Mouse (Mus musculus) cerebellum, adult 11-12 months (tissue): ENCODE data around the gene Prrc2a.

Source experiments
- DNase-seq: peaks from one replicate; pipeline ENCODE4 v3.0.0; 2022

Gene Prrc2a

GRCm38 (mm10) chr17:35164568-35165450, at the start of gene Prrc2a:
TSS of gene Prrc2a (minus strand) at chr17:35164897.
- DNase-seq, result peak; percentile 100

DNA sequence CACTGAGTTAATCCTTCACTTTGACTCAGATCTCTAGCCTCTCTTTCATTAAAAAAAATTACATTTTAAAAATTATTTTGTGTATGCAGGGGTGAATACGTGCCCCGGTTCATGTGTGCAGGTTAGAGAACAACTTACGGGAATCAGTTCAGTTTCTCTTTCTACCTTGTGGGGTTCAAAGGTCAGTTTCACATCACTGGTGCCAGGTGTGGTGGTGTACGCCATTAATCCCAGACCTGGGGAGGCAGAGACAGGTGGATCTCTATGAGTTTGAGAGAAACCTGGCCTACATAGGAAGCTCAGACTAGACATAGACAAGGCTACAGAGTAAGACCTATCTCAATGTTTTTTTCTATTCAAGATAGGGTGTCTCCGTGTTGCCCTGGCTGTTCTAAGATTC, 48.4 kb upstream of the Prrc2a start:
- no peak for DNase-seq

GRCm38 (mm10) chr17:35210593-35210992, 45.9 kb upstream of the Prrc2a start:
- DNase-seq, result no peak

GRCm38 (mm10) chr17:35209785-35210535, 45.3 kb upstream of the Prrc2a start:
- no peak for DNase-seq

DNA sequence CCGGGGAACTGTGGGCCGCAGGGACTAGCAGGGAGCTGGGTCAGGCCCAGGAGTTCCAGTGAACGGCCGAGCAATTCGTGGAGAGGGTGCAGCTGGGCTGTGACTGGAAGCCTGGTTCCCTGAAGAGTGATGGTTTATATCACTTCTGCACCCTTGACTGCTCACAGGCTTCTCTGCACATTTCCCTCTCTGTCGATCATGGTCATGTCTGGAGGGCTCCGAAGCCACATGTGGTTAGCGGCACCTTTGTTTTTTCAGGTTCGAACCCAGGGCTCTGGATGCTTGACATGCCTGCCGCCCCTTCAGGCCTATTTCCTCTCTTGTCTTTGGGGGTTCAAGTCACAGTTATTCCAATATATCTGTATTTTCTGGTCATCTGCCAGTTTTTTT, 40.7 kb upstream of the Prrc2a start:
- DNase-seq, result no peak

- DNase-seq, result no peak
Measured at GRCm38 (mm10) chr17:35204494-35205379, 40.0 kb upstream of the Prrc2a start, which contains the start of gene Lta. TSS of gene Lta (minus strand) at chr17:35205351.

- no peak for DNase-seq
Measured at GRCm38 (mm10) chr17:35202442-35202841, 37.7 kb upstream of the Prrc2a start.

GRCm38 (mm10) chr17:35201787-35202186, 37.1 kb upstream of the Prrc2a start, which contains the start of gene Tnf:
TSS of gene Tnf (minus strand) at chr17:35202007.
- no peak for DNase-seq

GRCm38 (mm10) chr17:35201128-35201527, 36.4 kb upstream of the Prrc2a start:
- DNase-seq, result no peak

GRCm38 (mm10) chr17:35200398-35200797, 35.7 kb upstream of the Prrc2a start:
- no peak for DNase-seq

DNA sequence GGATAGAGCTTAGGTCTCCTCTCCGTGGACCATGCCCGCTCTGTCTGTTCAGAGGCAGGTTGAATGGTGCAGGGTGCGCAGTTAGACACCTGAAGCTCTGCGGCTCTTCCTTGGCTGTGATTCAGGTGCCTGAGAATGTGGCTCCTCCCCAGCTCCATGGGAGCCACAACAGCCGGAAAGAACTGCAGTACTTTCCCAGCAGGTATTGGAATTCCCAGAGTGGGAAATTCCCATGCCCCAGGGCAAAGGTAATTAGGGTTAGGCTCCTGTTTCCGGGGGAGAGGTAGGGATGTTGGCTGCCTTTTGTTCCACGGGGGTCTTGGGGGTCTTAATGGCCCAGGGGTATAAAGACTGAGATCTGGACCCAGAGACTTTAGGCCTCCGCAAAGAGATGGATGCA, 34.2 kb upstream of the Prrc2a start:
- DNase-seq, result no peak

GRCm38 (mm10) chr17:35198029-35198428, 33.3 kb upstream of the Prrc2a start:
- no peak for DNase-seq

DNA sequence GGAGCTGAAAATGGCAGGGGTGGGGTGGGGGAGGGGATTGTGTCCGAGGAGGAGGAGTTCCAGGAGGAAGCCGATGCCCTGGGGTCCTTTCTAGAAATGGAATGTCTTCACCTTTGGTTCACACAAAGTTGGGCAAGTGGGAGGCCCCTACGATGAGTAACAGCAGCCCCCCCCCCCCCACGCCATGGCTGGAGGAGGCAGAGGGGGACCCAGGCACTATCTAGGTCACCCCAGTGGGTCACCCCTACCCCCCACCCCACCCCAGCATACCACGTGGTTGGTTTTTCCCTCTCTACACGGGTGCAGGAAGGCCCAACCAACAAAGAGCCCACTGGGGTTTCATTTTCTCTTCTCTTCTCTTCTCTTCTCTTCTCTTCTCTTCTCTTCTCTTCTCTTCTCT, 32.4 kb upstream of the Prrc2a start:
- DNase-seq, result no peak

GRCm38 (mm10) chr17:35196321-35196641, 31.6 kb upstream of the Prrc2a start:
- no peak for DNase-seq

DNA sequence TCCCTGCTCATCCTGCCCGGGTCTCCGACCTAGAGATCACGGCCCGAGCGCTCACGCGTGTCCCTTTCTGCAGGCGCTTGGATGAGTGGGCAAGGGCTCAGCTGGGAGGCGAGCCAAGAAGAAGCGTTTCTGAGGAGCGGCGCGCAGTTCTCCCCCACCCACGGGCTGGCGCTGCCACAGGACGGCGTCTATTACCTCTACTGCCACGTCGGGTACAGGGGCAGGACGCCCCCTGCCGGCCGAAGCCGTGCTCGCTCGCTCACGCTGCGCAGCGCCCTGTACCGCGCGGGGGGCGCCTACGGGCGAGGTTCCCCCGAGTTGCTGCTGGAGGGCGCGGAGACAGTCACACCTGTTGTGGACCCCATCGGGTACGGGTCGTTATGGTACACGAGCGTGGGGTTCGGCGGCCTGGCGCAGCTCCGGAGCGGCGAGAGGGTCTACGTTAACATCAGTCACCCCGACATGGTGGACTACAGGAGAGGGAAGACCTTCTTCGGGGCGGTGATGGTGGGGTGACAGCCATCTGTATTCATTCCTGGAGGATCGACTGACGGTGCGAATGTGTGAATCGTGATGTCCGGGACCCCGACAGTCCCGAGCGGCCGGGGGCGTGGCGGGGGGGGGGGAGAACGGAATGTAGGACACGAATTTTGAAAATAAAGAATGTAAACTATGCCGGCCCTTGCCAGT, 31.1 kb upstream of the Prrc2a start:
- DNase-seq, result peak; percentile 41

DNA sequence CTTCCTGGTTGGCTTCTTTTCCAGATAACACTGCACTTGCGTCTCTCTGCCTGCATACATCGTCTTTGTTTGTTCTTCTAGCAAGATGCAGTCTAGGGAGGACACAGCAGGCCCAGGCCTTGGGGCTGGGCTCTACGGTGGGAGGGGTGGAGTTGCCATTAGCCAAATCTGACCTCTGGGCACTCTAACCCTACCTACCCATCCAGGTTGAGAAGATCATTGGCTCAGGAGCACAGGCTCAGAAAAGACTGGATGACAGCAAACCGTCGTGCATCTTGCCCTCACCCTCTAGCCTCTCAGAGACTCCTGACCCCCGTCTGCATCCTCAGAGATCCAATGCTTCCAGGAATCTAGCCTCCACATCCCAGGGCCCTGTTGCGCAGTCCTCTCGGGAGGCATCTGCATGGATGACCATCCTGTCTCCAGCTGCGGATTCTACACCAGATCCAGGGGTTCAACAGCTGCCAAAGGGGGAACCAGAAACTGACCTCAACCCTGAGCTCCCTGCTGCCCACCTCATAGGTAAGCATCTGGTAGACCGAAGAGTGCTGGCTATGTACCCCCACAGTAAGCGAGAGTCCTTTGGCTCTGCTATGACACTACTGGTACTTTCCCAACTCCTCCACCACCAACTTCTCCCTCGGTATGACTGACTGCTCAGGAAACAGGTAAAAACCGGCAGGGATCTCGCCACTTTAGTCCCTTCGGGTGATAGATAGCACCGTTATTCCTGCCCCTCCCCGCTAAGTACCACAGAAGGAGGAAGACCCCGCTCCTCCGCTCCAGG, 30.3 kb upstream of the Prrc2a start:
- no peak for DNase-seq

- no peak for DNase-seq
Measured at GRCm38 (mm10) chr17:35193881-35194843, 29.5 kb upstream of the Prrc2a start, which contains the start of gene Ltb. TSS of gene Ltb (plus strand) at chr17:35194439.

DNA sequence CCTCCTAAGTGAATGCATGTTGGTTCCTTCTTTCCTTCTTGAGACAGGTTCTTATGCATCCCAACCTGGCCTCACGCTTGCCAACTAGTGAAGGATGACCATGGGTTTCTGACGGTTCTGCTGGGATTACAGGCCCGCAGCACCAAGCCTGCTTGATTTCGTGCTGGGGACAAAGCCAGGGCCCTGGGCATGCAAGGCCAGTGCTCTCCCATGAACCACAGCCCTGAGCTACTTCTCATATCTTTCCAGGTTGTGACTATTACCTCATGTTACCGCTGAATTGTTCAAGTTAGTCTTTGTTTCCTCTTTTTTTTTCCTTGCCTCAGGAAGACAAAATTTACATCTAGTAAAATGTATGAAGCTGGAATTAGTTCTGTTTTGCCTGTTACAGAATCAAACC, 28.2 kb upstream of the Prrc2a start:
- no peak for DNase-seq

DNA sequence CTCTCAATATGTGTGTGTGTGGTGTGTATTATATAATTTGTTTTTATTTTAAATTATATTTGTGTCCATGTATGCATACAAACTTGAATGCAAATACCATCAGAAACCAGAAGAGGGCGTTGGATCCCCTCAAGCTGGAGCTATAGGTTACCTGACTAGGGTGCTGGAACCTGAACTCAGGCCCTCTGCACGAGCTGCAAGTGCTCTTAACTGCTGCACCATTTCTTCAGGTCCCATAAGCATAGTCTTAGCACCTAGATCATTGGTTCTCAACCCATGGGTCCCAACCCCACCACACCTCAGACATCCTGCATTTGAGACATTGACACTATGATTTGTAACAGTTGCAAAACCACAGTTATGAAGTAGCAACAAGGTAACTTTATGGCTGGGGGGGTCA, 27.0 kb upstream of the Prrc2a start:
- no peak for DNase-seq

DNA sequence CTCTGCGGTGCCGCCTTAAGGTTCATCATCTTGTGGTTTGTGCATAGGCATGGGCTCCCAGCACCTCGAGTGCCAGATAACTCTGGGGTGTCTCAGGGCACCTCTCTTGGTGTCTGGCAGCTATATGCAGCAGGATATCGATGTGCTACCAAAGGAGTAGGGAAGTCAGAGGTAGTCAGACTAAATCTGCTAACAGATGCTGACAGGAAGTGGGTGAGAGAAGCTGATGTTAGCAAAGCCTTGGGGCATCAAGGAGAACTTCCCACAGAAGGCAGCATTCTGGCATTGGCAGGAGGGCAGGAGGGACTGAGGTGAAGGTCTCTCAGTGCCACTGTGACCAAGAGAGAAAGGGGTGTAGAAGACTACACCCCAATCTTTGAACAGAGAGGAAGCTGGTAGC, 25.4 kb upstream of the Prrc2a start:
- no peak for DNase-seq
